Mouse (Mus musculus) adrenal gland, postnatal 10 days (tissue): ENCODE data around the gene Ovol3. TPM values are rescaled to one million over a fixed set of nuclear protein-coding genes. Genes with fewer than 3 reads are reported as not detected.
"Not testable (repeated sequence)": the region's sequence is repeated elsewhere in the genome, so short reads cannot be mapped to it uniquely, and the experiment has no call there.

Source experiments
- DNase-seq: peaks from one replicate; pipeline ENCODE4 v3.0.0; 2021; ENCODE audit warnings: mixed read lengths
- long read RNA-seq, 2 experiments: library from polyadenylated mRNA; stranded (forward); transcript quantifications; one replicate each; pipeline ENCODE4 v2.0.0; 2021
- total RNA-seq, 2 experiments: library from RNA; stranded (reverse); gene quantifications; 2 replicates each; pipeline ENCODE4 v1.2.3; 2021

Gene Ovol3
- not detected for total RNA-seq
- long read RNA-seq, experiment 1, result 0 reads
- long read RNA-seq, experiment 2, result 0 reads

DNA sequence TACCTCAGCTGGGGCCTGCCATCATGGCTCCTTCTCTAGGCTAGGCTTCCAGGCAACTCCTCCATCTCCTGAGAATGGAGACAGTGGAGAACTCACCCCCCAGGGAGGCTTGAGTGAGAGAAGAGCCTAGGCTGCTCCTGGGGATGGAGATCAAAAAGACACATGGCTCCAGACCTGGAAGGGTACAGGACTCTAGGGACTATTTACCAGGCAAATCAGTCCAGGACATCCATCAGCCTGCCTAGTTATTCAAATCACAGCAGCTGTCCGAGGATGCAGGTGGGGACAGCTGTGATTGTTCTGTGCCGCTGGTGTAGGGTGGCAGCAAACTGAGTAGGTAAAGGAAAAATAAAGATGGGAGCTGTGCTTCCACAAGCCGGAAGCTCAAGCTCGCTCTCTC, at the start of gene Ovol3:
Gene Ovol3 (minus strand): TSS at position 101 of the 400 bp plus-strand sequence.
- DNase-seq, result no peak

DNA sequence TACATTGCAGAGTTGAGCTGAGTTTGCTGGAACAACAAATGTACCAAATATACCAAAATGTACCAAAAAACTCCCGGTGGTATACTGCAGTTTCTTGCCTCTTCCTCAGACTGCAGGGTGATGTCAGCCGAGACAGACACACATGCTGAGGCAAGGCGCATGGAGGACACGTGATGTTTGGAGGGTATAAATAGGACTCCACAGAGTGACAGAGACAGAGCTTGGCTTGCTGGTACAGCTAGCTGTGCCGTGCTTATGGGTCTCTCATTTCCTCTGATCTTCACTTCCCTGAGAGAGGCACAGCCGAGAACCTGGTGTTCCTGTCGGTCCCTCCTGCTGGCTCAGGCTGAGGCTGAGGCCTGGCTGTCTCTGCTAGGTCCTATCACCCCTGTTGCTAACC, 47.2 kb upstream of the Ovol3 start:
- DNase-seq, result no peak

- no peak for DNase-seq
Measured at GRCm38 (mm10) chr7:30281522-30281921, 46.0 kb upstream of the Ovol3 start.

DNA sequence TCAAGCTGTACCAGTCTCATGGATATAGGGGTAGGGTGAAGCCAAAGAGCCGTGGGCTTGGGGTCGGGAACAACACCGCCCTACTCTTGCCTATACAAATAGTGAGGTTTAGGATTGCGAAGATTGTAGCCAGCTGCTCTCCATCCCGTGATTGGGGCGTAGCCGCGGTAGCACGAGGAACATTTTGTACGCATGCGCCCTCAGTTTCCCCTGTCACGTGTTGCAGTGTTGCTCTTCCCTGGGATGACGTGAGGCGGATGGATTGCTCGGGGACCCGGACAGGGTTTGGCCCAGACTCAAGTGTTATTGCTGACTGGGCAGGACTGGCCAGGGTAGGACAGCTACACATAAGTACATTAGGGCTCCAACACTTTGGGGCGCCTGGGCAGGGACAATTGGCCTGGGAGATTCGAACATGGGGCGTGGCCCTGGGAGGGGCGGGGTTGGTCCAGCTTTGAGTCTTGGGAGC, 45.2 kb upstream of the Ovol3 start:
- peak; percentile 86 for DNase-seq

DNA sequence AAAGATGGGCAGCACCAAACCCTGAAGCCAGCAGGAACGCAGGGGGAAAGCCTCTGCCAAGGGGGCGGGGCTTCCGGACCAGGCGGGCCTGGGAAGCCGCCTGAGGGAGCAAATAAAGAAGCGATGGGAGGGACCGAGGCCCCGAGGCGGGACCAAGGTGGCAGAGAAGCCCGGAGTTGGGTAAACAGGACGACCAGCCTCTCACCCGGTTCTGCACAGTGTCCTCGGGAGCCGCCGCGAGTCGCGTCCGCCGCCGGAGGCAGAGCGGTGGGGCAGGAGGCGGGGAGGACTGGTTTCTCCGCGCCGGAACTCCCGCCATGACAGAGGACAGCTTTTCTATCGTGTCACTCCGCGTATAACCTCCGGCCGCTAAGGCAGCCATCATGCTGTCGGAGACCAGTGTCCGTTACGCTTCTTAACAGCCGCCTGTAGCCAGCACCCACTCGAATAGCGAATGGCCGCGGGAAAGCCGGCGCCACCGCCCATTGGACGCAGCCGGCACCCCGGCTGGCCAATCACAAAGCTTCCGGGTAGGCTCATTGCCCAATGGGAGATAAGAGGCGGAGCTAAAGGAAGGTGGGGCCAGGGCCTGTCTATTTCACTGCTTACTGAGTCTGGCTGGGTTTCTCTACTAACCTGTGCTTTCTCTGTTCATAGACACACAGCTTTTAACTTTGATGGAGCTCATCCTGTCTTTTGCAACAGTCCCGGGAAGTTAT, 44.6 kb upstream of the Ovol3 start, which contains the start of the genes Thap8 and Wdr62:
Gene Thap8 (plus strand): TSS at position 144 of the 719 bp plus-strand sequence.
Gene Wdr62 (minus strand): TSS at position 469 of the 719 bp plus-strand sequence.
- peak; percentile 94 for DNase-seq

- DNase-seq, result peak; percentile 34
Measured at GRCm38 (mm10) chr7:30279536-30279935, 44.0 kb upstream of the Ovol3 start.

GRCm38 (mm10) chr7:30278911-30279310, 43.4 kb upstream of the Ovol3 start:
- DNase-seq, result peak; percentile 56

GRCm38 (mm10) chr7:30274383-30274782, 38.9 kb upstream of the Ovol3 start:
- no peak for DNase-seq

DNA sequence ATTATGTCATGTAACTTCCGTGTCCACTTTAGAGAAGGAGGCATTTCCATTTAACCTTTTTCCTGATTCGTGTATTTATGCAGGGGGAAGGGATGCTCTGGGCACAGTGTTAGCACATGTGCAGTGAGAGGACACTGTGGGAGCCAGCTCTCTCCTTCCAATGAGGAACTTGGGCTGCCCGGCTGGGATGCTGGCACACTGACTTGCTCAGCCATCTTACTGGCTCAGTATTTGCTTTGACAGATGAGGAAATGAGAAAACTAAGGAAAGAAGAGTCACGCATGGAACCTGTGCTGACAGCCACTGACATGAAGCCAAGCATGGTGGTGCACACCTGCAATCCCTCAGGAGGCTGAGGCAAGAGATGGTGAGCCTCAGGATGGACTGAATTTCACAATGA, 34.1 kb upstream of the Ovol3 start:
- DNase-seq, result no peak

- no peak for DNase-seq
Measured at GRCm38 (mm10) chr7:30266780-30267179, 31.3 kb upstream of the Ovol3 start.

- no peak for DNase-seq
Measured at GRCm38 (mm10) chr7:30265935-30266334, 30.4 kb upstream of the Ovol3 start.

- DNase-seq, result no peak
Measured at GRCm38 (mm10) chr7:30265531-30265930, 30.0 kb upstream of the Ovol3 start.

DNA sequence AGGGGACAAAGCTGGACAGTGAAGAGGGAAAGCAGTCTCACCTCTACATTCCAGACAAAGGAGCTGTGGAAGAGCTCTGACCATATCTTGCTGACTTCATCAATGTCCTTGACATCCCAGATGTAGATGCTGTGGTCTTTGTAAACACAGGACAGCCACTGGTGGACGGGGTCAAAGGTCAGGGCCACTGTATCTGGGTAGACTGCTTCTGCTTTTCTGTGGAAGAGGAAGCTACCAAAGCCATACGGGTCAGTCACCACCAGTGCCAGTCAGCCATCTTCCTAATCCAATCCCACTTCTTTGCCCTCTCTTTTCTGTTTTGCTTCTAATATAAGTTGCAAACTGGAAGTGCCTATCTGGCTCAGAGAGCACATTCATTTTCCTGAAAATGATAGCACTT, 29.5 kb upstream of the Ovol3 start:
- no peak for DNase-seq

GRCm38 (mm10) chr7:30251956-30252954, 16.7 kb upstream of the Ovol3 start:
- DNase-seq, result peak; percentile 78

DNA sequence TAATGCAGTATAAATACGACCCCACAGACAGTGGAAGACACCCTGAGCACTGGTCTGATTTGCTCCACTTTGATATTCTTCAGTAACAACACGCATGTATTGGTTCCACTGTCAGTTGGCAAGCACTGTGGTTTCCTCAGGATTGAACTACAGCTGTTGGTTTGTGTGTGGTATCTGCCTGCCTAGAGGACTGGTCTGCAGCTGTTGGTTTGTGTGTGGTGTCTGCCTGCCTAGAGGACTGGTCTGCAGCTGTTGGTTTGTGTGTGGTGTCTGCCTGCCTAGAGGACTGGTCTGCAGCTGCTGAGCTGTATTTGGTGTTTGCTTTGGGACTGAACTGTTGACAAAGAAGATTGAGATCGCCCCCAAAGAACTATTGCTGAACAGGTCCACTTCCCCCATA, 1.8 kb upstream of the Ovol3 start:
- not testable (repeated sequence) for DNase-seq

DNA sequence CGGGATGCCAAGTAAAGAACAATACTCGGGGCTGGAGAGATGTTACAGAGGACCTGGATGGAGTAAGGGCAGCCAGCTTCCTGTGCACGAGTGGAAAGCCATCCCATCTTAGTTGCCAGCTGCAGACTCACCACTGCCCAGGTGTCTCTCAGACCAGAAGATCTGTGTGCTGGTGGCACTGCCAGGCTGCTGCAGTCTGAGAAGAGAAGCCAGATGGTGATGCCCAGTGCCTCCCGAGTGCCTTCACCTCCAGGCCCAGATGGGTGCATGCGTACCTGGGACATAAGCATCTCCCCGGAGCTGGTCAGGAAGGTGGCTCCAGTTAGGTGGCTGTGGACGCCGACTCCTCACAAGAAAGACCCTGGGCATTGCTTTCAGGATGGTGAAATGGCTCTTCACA, 434 bp downstream of the Ovol3 start:
- DNase-seq, result no peak

DNA sequence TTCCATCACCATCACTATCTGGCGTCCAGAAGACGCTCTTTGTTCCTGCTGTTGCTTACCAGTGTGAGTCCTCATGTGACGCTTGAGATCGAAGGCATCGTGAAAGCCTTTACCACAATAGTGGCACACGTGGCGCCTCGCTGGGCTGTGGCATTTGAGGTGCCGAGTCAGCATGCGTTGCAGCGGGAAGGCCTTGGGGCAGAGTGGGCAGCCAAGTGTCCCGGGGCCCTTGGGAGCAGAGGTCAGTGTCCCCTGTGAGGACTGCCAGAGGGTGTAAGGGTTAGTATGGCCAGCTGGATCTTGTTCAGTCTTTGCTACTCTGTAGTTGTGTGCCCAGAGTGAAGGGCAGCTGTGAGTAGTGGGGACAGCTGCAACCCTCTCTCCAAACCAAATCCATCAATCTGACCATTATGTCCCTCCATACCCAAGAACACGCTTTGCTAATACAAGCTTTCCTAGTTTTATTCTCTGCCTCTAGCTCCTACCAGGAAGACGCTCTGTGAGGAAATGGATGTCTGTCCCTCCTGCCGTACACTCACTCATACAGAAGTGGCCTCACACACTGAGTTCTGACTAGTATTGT, 1.2 kb downstream of the Ovol3 start:
- DNase-seq, result peak; percentile 59

GRCm38 (mm10) chr7:30233387-30233786, 2.1 kb downstream of the Ovol3 start:
- DNase-seq, result peak; percentile 25

DNA sequence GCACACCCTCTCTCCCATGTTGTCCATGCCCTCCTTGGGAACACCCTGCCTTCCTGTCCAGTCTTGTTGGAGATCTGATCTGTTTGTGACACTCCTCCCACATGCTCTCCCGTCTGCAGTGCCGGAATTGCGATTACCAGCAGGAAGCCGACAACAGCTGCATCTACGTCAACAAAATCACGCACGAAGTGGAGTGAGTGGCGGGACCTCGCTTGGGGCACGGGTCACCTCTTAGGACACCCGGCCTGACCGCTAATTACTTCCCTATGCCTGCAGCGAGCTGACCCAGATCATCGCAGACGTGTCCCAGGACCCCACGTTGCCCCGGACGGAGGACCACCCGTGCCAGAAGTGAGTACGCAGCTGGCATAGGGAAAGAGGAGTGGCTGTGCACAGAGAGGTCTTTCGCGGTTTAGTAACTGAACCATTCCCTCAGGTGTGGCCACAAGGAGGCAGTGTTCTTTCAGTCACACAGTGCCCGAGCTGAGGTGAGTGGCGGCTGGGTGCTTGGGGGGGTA, 2.8 kb downstream of the Ovol3 start:
- DNase-seq, result peak; percentile 79

GRCm38 (mm10) chr7:30231669-30232454, 3.7 kb downstream of the Ovol3 start, which contains the start of the genes Polr2i and Tbcb:
Gene Polr2i, plus strand, starts transcription at chr7:30231948.
Gene Tbcb, minus strand, starts transcription at chr7:30232272.
- peak; percentile 98 for DNase-seq

- DNase-seq, result no peak
Measured at GRCm38 (mm10) chr7:30231328-30231668, 4.2 kb downstream of the Ovol3 start.
